Mouse (Mus musculus): ENCODE results near the gene Etfb.
A peak's percentile ranks its signal among the peaks of the same experiment; 100 is the strongest.

Etfb gene

DNA sequence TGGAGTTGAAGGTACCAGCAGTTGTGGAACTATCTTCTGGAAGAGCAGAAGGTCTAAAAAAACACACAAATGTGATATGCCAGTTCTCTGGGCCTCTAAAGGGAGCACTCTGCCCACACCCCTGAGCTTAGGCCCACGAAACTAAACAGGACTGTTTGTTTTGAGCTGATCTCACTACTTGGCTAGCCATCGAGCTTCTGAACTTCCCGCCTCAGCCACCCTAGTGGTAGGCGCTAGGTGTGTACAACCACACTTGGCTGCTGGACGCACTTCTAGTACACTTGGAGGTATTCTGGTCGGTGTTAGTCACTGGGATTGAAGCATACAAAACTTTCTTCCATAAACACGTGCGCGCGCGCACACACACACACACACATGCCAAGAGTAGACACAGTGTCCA is 7.8 kb downstream of the Etfb start:
- DNase-seq, result no peak

DNA sequence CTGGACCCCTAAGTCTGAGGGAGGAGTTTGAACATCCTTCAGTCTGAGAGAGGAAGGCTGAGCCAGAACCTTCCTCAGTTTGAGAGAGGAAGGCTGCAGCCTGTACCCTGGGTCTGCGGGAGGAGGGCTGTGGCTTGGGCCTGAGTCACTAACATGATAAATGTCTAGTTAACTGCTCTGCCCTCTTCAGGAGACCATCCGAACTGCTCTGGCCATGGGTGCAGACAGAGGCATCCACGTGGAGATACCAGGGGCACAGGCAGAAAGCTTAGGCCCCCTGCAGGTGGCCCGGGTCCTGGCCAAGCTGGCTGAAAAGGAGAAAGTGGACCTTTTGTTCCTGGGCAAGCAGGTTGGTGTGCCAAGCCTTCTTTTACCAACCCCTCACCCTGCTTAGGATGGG is 8.7 kb downstream of the Etfb start:
- no peak for DNase-seq

DNA sequence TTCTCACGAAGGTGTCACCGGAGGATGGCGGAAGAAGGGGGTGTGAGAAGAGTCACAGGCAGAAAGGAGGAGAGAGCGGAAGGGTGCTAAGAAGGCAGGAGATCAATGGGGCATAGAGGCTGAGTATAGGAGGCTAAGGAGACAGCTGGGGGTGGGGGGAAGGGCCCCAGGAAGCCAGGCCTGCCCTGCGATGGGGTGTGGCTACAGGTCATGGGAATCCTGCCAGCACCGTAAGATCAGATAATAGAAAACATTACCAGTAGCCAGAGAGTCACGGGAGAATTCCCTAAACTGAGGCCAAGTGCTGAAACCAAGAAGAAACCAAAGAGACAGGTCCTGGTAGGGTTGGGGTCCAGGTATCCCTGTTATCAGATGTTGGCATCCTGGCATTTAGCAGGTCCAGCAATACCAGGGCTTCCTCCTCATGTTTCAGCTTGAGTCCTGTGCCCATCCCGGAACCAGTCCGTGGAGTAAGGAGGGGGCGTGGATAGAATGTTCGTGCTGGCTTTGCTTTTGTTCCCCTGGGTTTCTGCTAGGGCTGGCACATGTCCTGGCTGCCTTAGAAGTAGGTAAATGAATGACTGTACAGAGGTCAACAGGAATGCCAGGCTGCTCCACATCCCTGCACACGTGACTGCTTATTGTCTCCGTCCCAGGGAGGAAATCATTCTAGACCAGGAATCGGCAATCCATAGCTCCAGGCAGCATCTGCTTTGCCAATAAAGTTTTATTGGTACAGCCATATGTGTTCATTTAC is 9.9 kb downstream of the Etfb start:
- DNase-seq, result no peak

DNA sequence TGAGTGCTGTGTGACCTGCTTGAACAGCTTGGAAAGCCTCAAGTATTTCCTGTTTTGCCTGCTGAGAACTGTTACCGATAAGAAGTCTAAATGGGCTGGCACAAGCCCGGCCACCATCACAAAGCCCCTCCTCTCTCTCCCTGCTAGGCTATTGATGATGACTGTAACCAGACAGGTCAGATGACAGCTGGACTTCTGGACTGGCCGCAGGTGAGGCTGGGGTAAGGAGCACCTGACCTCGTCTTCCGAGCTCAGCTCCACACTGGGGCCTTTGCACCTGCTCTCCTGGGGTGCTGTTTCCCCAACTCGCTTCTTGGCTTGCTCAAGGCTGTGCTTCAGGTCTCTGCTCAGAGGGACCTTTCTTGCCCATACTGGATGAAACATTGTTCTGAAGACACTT is 10.5 kb downstream of the Etfb start:
- DNase-seq, result no peak

DNA sequence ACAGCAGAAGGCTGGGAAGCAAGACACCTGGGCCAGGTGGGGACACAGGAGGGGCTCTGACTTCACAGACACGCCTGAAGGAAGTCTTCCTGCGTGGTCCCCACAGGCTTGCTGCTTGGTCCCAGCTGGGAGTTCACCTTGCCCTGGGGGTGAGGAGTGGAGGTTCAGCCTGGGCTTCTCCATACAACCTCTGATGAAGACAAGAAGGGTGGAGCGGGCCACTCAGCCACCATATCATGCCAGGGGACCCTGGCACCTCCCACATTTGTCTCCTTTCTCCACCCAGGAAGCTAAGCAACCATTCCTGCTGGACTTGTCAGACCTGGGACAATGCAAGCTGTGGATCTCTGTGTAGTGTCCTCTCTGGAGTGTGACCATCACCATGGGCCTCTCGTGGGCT is 19.0 kb downstream of the Etfb start, which contains the start of gene Vsig10l:
Gene Vsig10l (plus strand): TSS at position 301 of the 400 bp plus-strand sequence.
- no peak for DNase-seq

DNA sequence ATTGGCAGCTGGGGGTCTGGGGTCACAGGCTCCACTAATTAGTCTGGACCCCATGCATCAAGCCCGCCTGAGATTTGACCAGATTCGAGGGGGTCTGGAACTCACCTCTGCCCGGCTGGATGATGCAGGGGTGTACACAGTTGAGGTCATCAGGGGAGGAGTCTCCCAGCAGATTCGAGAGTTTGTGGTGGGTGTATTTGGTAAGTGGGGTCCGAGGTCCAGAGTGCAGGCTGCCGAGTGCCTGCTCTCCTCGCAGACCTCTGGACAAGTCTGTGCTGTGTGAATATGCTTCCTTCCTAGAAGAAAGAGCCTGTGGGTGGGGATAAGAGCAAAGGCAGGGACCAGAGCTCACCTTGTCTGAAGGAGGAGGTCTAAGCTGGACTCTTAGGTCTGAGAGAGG is 20.1 kb downstream of the Etfb start:
- no peak for DNase-seq

DNA sequence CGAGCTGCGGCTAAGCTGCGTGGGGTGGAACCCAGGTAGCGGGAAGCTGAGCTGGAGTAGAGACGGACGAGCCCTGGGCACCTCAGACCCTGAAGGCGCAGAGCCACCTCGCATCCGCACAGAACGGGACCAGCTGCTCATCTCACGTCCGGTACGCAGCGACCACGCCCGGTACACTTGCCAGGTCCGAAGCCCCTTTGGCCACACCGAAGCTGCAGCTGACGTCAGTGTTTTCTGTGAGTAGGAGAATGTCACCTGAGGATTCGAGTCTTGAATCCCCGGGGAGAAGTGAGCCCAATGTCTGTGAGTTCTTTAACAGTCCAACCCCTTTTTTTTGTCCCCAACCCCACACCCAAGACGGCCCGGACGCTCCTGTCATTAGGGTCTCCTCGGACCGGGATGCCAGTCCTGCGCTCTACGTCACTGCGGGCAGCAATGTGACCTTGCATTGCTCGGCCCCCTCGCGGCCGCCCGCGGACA is 21.0 kb downstream of the Etfb start:
- DNase-seq, result no peak

DNA sequence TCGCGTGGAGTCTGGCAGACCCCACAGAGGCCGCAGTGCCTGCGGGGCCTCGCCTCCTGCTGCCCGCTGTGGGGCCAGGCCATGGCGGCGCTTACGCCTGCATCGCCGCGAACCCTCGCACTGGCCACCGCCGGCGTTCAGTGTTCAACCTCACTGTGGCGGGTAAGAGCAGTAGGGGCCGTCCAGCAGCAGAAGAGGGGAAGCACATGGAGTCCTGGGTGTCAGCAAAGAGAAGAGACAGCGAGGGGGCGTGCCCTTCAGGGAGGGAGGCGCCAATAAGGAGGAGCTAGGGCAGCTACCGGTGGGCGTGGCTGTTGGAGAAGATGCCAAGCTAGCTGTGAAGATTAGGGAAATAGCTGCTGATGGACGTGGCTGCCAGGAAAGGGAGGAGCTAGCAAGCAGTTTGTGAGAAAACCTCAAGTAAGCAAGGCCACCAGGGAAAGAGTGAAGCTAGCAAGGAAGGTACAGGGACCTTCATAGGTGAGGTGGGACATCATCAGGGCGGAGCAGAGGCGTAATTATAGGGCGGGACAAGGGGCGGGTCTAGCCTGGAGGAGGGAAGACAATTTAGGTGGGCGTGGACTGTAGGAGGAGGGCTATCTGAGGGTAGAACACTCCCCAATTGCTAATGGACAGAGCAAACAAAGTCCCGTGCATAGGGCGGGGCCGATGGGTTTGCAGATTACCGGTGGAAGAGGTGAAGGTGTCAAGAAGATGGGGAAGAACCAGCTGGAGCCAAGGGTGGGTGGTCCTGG is 21.6 kb downstream of the Etfb start:
- DNase-seq, result peak; percentile 66 to 73

DNA sequence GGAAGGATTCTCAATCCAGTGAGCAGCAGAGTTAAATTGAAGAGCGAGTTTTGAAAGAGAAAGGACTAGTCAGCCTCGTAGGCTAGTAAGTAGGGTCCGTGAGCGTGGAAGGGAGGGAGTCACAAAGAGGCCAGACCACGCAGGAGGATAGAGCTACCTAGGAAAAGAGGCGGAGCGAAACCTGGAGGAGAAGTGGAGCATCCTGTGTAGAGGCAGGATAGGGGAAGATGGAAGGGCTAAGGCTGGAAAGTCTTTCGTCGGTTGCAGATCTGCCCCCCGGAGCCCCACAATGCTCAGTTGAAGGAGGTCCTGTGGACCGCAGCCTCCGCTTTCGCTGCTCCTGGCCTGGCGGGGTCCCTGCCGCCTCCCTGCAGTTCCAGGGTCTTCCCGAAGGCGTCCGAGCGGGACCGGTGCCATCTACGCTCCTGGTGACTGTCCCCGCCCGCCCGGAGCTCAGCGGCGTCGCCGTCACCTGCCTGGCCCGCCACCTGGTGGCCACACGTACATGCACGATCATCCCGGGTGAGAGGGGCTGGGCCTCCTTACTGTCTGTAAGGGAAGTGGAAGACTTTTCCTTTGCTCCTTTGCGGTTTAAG is 22.3 kb downstream of the Etfb start:
- DNase-seq, result peak; percentile 60 to 62

DNA sequence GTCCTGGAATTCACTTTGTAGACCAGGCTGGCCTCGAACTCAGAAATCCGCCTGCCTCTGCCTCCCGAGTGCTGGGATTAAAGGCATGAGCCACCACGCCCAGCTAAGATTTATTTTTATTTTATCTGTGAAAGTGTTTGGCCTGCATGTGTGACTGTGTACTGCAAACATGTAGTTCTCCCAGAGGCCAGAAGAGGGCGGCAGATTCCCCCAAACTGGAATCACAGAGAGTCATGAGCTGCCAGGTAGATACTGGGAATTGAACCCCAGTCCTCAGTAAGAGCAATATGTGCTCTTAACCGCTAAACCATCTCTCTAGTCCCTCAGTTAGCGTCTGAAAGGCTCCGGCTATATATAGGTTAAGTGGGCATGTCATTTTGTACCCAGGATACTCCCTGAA is 26.5 kb downstream of the Etfb start:
- DNase-seq, result no peak

DNA sequence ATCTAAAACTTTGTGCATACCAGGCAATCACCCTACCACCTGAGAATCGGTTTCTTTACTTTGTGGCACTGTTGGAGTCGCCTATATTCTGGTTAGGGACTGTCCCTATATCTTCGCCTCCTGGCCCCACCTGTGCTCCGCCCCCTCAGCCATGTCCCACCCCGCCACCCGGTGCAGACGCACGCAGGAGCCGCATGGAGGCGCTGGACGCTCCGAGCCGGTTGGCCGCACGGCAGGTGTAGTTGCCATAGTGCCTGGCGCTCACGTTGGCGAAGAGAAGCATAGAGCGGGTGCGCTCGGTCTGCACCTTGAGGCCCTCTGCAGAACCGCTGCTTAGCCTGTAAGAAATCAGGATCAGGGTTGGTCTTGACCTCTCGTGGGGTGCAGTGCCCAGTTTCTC is 31.8 kb downstream of the Etfb start:
- DNase-seq, result no peak

DNA sequence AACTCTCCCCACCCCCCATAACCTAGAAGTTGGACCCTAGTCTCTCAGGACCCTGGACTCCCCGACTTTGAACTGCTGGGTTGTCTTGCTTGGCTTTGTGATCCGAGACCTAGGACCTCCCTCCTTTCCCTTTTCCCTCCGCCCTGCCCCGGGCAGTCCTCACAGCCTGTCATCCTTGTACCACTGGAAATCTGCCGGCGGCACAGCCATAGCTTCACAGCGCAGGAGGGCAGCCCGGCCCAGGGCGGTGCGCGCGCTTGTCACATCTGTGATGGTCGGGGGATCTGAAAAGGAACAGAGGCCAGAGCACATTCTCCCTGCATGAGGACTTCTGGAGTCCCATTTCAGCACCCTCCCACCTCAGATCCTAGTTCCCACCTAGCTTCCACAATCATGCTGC is 32.5 kb downstream of the Etfb start:
- no peak for DNase-seq

DNA sequence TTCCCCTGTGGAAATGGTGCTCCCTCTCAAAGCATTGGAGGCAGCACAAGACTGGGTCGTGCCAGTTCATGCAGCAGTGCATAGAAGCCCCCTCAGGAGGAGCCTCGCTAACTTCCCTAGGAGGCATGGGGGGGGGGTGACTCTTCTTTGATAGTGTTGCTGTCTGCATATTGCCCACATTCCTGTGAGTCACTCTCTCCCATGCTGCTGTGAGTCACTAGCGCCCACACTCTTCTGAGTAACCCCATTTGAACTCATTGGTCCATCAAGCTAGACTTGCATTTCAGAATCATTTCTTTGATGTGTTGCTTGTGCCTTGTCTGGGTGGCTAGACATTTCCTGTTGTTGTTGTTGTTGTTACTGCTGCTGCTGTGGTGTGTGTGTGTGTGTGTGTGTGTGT is 37.3 kb downstream of the Etfb start:
- no peak for DNase-seq

DNA sequence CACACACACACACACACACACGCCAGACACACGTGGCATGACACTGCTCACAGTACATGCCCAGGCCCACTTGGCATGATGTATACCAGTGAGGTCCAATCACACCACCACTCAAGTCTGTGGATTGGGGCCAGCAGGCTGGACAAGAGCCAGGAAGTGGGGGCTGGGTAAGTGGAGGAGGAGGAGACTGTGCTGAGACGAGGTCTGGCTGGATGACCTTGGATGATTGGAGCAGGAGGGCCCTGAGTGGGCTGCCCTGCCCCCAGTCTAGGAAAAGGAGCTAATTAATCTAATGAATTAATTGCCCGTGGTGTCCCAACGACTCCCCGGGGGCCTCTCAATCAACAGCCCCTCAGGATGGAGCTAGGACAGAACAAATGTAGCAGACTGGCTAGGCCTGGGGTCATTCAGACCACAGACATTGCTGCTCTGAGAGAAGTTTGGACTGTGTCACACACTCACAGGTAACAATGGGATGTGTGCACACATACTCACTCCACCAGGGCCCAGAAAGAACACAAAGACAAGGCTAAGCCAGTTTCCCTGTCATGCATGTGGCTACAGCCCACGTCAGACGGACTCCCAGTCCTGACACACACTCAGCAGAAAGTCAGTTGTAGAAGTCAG is 38.3 kb downstream of the Etfb start:
- DNase-seq, result no peak

DNA sequence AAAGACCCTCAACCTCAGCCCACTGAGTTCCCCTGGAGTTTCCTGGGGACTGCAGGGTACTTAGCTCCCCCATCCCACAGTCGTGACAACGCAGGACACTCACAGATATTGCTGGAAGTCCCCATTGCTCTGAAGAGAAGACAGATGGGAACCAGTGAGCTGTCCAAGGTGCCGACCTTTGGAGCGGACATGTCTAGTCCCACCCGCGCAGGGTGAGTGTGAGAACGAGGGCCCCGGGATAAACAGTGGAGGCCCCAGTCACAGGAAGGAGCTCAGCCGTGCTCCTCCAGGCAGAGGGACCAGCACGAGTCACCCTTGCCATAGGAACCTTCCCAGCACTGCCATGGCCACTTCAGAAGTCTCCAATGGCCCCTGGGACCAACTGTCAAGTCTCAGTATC is 39.4 kb downstream of the Etfb start:
- no peak for DNase-seq

DNA sequence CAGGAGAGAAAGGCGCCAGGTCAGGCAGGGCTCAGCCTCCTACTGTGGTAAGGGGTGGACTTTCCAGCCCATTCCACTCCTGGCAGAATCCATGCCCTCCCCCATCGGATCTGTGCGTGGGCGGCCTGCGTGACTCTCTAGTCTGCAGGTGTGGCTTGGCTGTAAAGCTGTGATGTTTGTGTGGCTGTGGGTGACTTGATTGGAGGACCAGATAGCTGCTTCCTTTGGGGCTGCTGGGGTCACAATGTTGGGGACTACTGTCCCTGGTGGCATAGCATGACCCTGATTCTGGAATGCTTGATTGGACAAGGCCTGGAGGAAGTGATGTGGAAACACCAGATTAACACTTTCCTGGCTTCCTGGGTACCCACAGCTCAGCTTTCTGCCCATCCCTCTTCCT is 44.8 kb downstream of the Etfb start:
- DNase-seq, result no peak

DNA sequence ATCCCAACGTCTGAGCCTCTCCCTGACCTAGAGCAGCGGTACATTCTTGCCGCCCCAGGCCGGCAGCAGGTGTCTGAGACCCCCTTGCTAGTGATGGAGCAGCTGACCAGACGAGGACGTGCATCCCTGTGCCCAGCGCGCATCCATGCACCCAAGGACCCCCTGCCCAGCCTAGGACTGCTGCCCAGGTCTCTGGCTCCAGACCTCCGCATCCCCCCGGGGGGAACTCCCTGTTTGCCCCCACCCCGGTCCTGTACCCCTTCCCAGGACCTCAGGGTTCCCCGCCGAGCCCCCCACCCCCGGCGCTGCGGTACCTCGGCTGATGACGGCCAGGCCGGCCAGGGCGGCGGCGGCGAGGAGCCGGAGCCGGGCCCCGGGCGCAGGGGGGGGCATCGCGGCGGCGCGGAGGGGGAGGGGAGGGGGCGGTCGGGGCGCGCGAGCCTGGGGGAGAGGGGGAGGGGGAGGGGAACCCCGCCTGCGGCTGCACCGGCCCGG is 45.8 kb downstream of the Etfb start, which contains the start of gene Iglon5:
Gene Iglon5 (minus strand): TSS at position 445 of the 495 bp plus-strand sequence.
- DNase-seq, result no peak

DNA sequence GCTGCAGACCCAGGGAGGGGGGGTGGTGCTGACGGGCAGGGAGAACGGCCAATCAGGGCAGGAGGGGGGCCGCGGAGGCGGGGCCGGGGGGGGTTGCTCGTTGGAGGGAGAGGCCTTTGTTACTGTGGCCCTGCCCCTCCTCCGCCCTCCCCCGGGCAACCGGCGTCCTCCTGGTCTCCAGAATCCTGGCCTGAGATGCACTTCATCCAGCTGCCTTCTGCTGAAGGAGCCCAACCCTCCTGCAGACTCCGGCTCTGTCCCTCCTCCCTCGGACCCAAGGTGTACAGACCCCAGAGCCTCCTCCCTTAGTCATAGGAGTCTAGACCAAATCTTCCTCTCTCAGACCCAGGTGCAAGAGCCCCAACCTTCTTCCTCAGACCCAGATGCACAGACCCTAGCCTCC is 46.3 kb downstream of the Etfb start:
- DNase-seq, result no peak

DNA sequence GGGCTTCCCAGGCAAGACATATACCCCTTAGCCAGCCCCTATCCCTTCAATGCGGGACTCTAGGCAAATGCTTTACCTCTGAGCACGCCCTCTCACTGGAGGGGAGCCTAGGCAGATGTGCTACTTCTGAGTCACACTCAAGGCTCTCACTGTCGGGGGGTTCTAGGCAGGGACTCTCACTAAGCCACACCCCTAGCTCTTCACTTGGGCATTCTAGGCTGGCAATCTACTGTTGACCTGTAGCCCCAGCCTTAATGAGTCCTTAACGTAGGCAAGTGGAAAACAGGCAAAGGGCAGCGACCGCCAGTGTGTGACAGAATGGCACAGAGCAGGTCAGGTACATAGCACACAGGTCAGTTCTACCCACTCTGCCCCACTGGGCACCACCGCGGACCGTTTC is 47.0 kb downstream of the Etfb start:
- no peak for DNase-seq

DNA sequence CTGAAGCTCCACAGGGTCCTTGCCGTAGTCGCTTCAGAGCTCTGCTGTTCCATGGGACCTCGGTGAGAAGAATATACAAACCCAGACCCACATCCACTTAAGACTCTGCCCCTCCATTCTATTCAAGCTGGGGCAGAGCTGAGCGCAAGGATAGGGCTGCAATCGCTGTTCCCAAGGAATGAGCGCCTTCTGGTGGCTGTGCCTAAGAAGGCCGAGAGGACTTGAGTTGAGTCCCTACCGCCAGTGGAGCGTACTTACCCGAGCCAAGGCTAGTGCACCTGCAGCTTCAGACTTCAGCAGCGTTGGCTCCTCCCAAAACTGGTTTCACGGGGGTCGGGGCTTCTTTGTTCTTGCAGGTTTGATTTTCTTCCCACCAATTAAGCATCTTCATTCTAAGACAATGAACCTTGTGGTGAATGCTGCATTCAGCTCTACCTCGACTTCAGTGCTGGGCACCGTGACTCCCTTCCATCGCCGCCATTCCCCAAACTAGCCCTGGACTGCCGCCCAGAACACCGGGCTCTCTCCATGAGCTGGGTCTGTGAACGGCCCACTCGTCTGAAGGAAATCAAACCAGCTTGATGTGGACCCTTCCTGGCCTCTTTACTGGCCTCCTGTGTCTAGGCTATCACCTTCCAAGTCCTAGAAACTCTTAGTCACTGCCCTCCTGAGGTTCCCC is 51.6 kb downstream of the Etfb start:
- no peak for DNase-seq

Data from thymus, adult 18-20 months (tissue).